Mouse (Mus musculus): Measurements from ENCODE around the gene Ier2. TPM values are rescaled to one million over a fixed set of nuclear protein-coding genes. Genes with fewer than 3 reads are reported as not detected.

The Ier2 gene
- polyA plus RNA-seq, 1 experiment from 2014 or later: 83.9 TPM

DNA sequence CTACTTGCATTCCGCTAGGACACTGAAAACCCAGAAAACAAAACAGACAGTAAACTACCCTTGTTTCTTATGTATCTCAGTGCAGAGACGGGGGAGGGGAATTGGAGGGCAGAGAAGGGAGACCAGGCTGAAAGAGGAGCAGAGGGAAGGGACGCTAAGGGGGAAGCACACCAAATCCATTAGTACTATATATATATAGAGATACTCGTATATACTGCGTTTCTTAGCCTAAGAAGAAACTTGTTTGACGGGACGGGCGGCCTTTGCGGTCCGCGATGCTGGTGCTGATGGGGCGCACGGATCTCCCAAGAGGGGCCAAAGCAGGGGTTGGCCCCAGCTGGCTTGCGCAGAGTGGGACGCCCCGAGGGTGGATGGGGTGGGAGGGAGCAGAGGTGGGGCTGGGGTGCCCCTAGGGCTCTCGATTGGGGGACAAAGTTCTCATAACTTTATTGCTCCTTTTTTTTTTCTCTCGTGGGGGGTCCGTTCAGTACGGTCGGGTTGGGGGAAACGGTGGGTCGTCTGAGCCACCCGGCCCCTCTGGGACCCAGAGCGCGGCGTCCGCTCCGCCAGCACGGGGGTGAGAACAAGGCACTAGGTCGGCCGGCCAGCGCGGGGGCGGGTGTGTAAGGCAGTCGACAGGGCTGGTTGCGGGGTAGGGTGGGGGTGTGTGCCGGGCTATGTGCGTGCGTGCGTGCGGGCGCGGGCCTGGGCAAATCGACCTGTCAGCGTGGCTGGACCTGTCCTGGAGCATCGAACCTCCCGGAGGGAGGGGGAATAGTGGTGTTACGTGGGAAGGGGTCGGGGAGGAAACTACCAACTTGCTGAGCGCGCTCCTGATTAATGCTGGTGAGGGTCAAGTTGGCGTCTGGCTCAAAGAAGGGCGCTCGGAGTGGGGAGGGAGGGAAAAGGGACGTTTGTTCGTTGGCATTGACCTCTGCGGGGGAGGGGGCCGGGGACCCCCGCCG, 42.5 kb upstream of the Ier2 start:
- WGBS: 12% methylated on average over 61 of the region's 61 CpGs
- H3K9ac ChIP-seq: no peak overlapping the region; the same call in 1 of the 2 replicates
- H3K4me3 ChIP-seq (replicated peaks): peak overlapping the region; percentile 23
- peaks cover 22% of the 10 kb centered on the region for H3K36me3 ChIP-seq
- peak overlapping the region; percentile 39 for H3K27ac ChIP-seq (replicated peaks)
- no peak for ATAC-seq (ENCODE audit: insufficient number of reproducible peaks, low FRiP score, low TSS enrichment, low read depth)
- H3K4me1 ChIP-seq: peaks cover 73% of the 10 kb centered on the region
- no peaks in the 10 kb centered on the region for H3K9me3 ChIP-seq (replicated peaks)
- peaks cover 59% of the 10 kb centered on the region for H3K27me3 ChIP-seq
- peak overlapping the region; percentile 39 for H3K4me2 ChIP-seq (replicated peaks)

DNA sequence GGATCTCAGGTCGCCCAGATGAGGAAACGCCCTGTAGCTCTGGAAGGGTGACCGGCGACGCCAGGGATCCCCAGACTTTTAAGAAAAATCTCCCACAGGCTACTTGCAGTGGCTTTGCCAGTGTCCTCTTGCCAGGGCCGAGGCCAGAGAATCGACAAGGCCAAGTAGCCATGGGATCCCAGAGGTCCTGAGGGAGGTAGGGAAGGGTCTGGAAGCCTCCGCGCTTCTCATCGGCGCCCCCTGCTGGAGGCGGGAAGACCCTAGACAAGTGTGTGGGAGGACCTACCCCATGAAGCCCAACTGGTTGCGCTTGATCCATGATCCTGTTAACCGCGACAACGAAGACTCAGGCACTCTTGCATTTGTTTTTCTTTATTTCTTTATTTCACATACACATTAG, 41.7 kb upstream of the Ier2 start:
- H3K4me2 ChIP-seq (replicated peaks): peak overlapping the region; percentile 39
- WGBS: 18% methylated on average over 16 of the region's 16 CpGs
- H3K27ac ChIP-seq (replicated peaks): no peak overlapping the region
- H3K27me3 ChIP-seq: peaks cover 59% of the 10 kb centered on the region
- H3K9me3 ChIP-seq (replicated peaks): no peaks in the 10 kb centered on the region
- H3K9ac ChIP-seq: no peak overlapping the region; the same call in 1 of the 2 replicates
- peaks cover 25% of the 10 kb centered on the region for H3K36me3 ChIP-seq
- H3K4me3 ChIP-seq (replicated peaks): 0 out of 2 replicates have a peak overlapping the region, but pooled peaks have one; percentile 23
- peaks cover 72% of the 10 kb centered on the region for H3K4me1 ChIP-seq
- ATAC-seq (ENCODE audit: insufficient number of reproducible peaks, low FRiP score, low TSS enrichment, low read depth): no peak

DNA sequence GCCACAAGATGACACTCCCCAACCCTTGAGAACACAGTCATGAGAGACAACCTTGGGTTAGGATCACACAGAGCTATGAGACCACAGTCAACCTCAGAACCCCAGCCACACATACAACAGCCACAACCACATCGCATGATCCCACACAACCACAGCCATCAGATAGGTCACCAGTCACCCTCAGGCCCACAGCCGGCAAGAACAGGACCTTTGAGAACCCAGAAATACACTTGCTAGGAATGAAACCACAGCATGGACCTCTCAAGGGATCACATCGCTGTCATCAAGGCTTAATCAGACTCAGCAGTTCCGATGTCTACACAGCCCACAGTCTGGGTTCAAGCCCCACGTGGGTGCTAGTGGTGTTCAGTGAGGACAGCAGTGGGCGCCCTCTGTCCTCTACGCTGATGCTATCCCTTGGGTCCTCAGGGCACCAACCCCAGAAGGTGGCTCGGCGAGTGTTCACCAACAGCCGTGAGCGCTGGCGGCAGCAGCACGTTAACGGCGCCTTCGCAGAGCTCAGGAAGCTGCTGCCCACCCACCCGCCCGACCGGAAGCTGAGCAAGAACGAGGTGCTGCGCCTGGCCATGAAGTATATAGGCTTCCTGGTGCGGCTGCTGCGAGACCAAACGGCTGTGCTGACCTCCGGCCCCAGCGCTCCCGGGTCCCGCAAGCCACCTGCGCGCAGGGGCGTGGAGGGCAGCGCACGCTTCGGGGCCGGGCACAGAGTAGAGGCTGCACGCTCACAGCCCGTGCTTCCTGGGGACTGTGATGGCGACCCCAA, 41.0 kb upstream of the Ier2 start:
- no peak overlapping the region; the same call in 1 of the 2 replicates for H3K9ac ChIP-seq
- ATAC-seq (ENCODE audit: insufficient number of reproducible peaks, low FRiP score, low TSS enrichment, low read depth): no peak
- peaks cover 28% of the 10 kb centered on the region for H3K36me3 ChIP-seq
- WGBS: 21% methylated on average over 38 of the region's 38 CpGs
- no peak overlapping the region for H3K27ac ChIP-seq (replicated peaks)
- H3K4me2 ChIP-seq (replicated peaks): peak overlapping the region; percentile 39
- no peaks in the 10 kb centered on the region for H3K9me3 ChIP-seq (replicated peaks)
- H3K27me3 ChIP-seq: peaks cover 57% of the 10 kb centered on the region
- 0 out of 2 replicates have a peak overlapping the region, but pooled peaks have one; percentile 23 for H3K4me3 ChIP-seq (replicated peaks)
- peaks cover 69% of the 10 kb centered on the region for H3K4me1 ChIP-seq

- H3K9ac ChIP-seq: no peak overlapping the region
- H3K4me1 ChIP-seq: peaks cover 64% of the 10 kb centered on the region
- H3K36me3 ChIP-seq: peaks cover 31% of the 10 kb centered on the region
- peaks cover 53% of the 10 kb centered on the region for H3K27me3 ChIP-seq
- no peak overlapping the region for H3K27ac ChIP-seq (replicated peaks)
- H3K9me3 ChIP-seq (replicated peaks): no peaks in the 10 kb centered on the region
- ATAC-seq (ENCODE audit: insufficient number of reproducible peaks, low FRiP score, low TSS enrichment, low read depth): no peak
- H3K4me2 ChIP-seq (replicated peaks): 0 out of 2 replicates have a peak overlapping the region, but pooled peaks have one; percentile 1
- no peak overlapping the region; the same call in 1 of the 2 replicates for H3K4me3 ChIP-seq (replicated peaks)
- 85% methylated on average over 6 of the region's 6 CpGs for WGBS
Measured at GRCm38 (mm10) chr8:84702963-84703465, 40.4 kb upstream of the Ier2 start.

GRCm38 (mm10) chr8:84702561-84702960, 39.9 kb upstream of the Ier2 start:
- WGBS: 72% methylated on average over 9 of the region's 9 CpGs
- Histone ChIP-seq H3K9me3 (replicated peaks) (no peaks in the 10 kb centered on the region), H3K4me1 (peaks cover 60% of the 10 kb centered on the region), H3K4me3 (replicated peaks) (peak overlapping the region; percentile 10; the same call in 1 of the 2 replicates), H3K36me3 (peaks cover 31% of the 10 kb centered on the region), H3K9ac (no peak overlapping the region), H3K27ac (replicated peaks) (no peak overlapping the region), H3K4me2 (replicated peaks) (peak overlapping the region; percentile 1; the same call in 1 of the 2 replicates), H3K27me3 (peaks cover 48% of the 10 kb centered on the region)
- ATAC-seq (ENCODE audit: insufficient number of reproducible peaks, low FRiP score, low TSS enrichment, low read depth): no peak

DNA sequence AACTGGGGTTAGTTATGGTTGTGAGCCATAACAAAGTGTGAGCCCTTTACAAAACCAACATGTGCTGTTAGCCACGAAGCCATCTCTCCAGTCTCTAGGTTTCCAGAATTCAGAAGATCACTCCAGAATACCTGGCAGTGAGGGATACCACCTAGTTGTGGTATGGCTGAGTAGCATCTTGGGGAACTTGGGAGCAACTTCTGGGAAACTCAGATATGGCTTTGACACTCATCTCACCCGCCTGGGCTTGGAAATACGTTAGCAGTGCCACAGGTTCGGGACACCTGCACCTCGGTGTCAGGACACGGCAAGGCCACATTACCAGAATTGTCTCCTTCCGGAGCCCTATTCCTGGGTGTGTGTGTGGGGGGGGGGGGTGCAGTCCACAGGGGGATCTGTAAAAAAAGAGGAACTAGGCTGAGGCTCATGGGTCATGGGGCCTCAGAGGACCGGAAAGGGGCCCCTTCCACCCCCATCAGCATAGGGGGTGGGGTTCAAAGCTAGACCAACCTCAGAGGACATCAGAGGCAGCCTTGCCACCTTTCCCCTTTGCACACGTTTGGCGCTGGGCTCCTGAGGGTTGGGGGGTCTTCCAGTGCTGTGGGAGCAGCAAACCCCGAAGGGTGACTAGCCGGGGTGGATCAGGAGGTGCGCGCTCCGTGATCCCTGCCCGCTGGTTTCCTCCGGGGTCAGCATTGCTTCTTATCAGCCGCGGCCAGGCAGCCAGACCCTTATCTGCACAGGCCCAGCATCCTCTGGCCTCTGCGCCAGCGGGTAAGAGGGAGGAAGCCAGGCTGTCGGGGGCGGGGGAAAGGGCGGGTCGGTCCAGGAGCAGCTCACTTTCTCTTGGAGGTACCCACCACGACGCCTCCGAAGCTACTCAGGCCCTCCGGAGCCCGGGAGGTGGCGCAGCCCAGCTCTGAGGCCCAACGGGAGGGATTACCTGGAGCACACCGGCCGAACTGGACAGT, 38.6 kb upstream of the Ier2 start, which contains the start of gene Lyl1:
Lyl1 (plus strand) TSS at position 517 of the 971 bp plus-strand sequence.
- Histone ChIP-seq H3K27ac (replicated peaks) (peak within 1 kb of the TSS; percentile 49), H3K27me3 (peaks cover 37% of the 10 kb centered on the region), H3K36me3 (peaks cover 42% of the 10 kb centered on the region), H3K9me3 (replicated peaks) (no peaks in the 10 kb centered on the region), H3K4me1 (peaks cover 48% of the 10 kb centered on the region), H3K4me3 (replicated peaks) (peak within 1 kb of the TSS; percentile 10; the same call in 1 of the 2 replicates), H3K9ac (no peak within 1 kb of the TSS), H3K4me2 (replicated peaks) (no peak within 1 kb of the TSS)
- WGBS: 14% methylated on average over 34 of the region's 34 CpGs
- ATAC-seq (ENCODE audit: insufficient number of reproducible peaks, low FRiP score, low TSS enrichment, low read depth): no peak; the same call in 1 of the 2 replicates

- WGBS: 80% methylated on average over 5 of the region's 5 CpGs
- H3K9me3 ChIP-seq (replicated peaks): no peaks in the 10 kb centered on the region
- no peak overlapping the region for H3K9ac ChIP-seq
- H3K4me2 ChIP-seq (replicated peaks): no peak overlapping the region
- peaks cover 46% of the 10 kb centered on the region for H3K36me3 ChIP-seq
- H3K27ac ChIP-seq (replicated peaks): peak overlapping the region; percentile 49
- peaks cover 34% of the 10 kb centered on the region for H3K27me3 ChIP-seq
- ATAC-seq (ENCODE audit: insufficient number of reproducible peaks, low FRiP score, low TSS enrichment, low read depth): no peak
- H3K4me3 ChIP-seq (replicated peaks): no peak overlapping the region
- peaks cover 45% of the 10 kb centered on the region for H3K4me1 ChIP-seq
Measured at GRCm38 (mm10) chr8:84700526-84700925, 37.9 kb upstream of the Ier2 start.

- 56% methylated on average over 7 of the region's 7 CpGs for WGBS
- H3K9me3 ChIP-seq (replicated peaks): no peaks in the 10 kb centered on the region
- peaks cover 30% of the 10 kb centered on the region for H3K27me3 ChIP-seq
- H3K36me3 ChIP-seq: peaks cover 52% of the 10 kb centered on the region
- no peak overlapping the region for H3K9ac ChIP-seq
- peak overlapping the region; percentile 49 for H3K27ac ChIP-seq (replicated peaks)
- no peak overlapping the region for H3K4me2 ChIP-seq (replicated peaks)
- no peak overlapping the region for H3K4me3 ChIP-seq (replicated peaks)
- peaks cover 39% of the 10 kb centered on the region for H3K4me1 ChIP-seq
- ATAC-seq (ENCODE audit: insufficient number of reproducible peaks, low FRiP score, low TSS enrichment, low read depth): no peak; the same call in 1 of the 2 replicates
Measured at GRCm38 (mm10) chr8:84699861-84700322, 37.2 kb upstream of the Ier2 start.

- 84% methylated on average over 9 of the region's 9 CpGs for WGBS
- H3K4me1 ChIP-seq: peaks cover 30% of the 10 kb centered on the region
- peaks cover 22% of the 10 kb centered on the region for H3K27me3 ChIP-seq
- H3K4me3 ChIP-seq (replicated peaks): no peak overlapping the region
- ATAC-seq (ENCODE audit: insufficient number of reproducible peaks, low FRiP score, low TSS enrichment, low read depth): 0 out of 2 replicates have a peak, but pooled peaks have one; percentile 12
- no peaks in the 10 kb centered on the region for H3K9me3 ChIP-seq (replicated peaks)
- peak overlapping the region; percentile 49 for H3K27ac ChIP-seq (replicated peaks)
- H3K9ac ChIP-seq: no peak overlapping the region
- peaks cover 52% of the 10 kb centered on the region for H3K36me3 ChIP-seq
- H3K4me2 ChIP-seq (replicated peaks): no peak overlapping the region
Measured at GRCm38 (mm10) chr8:84698929-84699401, 36.3 kb upstream of the Ier2 start.

- Histone ChIP-seq H3K27ac (replicated peaks) (peak overlapping the region; percentile 49; the same call in 1 of the 2 replicates), H3K4me2 (replicated peaks) (no peak overlapping the region), H3K4me3 (replicated peaks) (no peak overlapping the region), H3K4me1 (peaks cover 23% of the 10 kb centered on the region), H3K9me3 (replicated peaks) (no peaks in the 10 kb centered on the region), H3K27me3 (peaks cover 15% of the 10 kb centered on the region), H3K9ac (no peak overlapping the region), H3K36me3 (peaks cover 55% of the 10 kb centered on the region)
- 88% methylated on average over 5 of the region's 5 CpGs for WGBS
- no peak for ATAC-seq (ENCODE audit: insufficient number of reproducible peaks, low FRiP score, low TSS enrichment, low read depth)
Measured at GRCm38 (mm10) chr8:84698288-84698687, 35.6 kb upstream of the Ier2 start.
